Mouse (Mus musculus) C2C12 (cell line): Measurements from ENCODE around the gene Smtn. TPM values are rescaled to one million over a fixed set of nuclear protein-coding genes. Genes with fewer than 3 reads are reported as not detected.

Experiments used
- H3K27me3 ChIP-seq: one replicate; pipeline ENCODE4 v1.6.1; 2011; ENCODE audit not compliant: control insufficient read depth, insufficient read depth, insufficient read length
- H3K36me3 ChIP-seq: one replicate; pipeline ENCODE4 v1.6.1; 2011; ENCODE audit not compliant: control insufficient read depth, insufficient read depth
- H3K4me3 ChIP-seq: one replicate; pipeline ENCODE4 v1.5.1; 2011; ENCODE audit warnings: mild to moderate bottlenecking, control low read depth; ENCODE audit not compliant: poor library complexity, insufficient read depth, severe bottlenecking
- H3K79me2 ChIP-seq: one replicate; pipeline ENCODE4 v1.6.1; 2011; ENCODE audit not compliant: control insufficient read depth, insufficient read depth
- H3K79me3 ChIP-seq: one replicate; pipeline ENCODE4 v1.6.1; 2011; ENCODE audit warnings: low read depth, control low read depth
- H3ac ChIP-seq: one replicate; pipeline ENCODE3; 2011; ENCODE audit warnings: low read depth; ENCODE audit not compliant: control insufficient read depth, insufficient read length
- CEBPB ChIP-seq: IDR thresholded peaks from one replicate; pipeline ENCODE4 v1.6.1; 2011; ENCODE audit warnings: low read depth, mild to moderate bottlenecking, control low read depth, moderate library complexity
- CTCF ChIP-seq: IDR thresholded peaks from one replicate; pipeline ENCODE4 v1.5.1; 2011; ENCODE audit not compliant: control insufficient read depth, insufficient read depth, insufficient read length
- FOSL1 ChIP-seq: IDR thresholded peaks from one replicate; pipeline ENCODE4 v1.8.0; 2011; ENCODE audit warnings: mild to moderate bottlenecking, low read length; ENCODE audit not compliant: poor library complexity, insufficient read depth, severe bottlenecking
- MAX ChIP-seq: IDR thresholded peaks from one replicate; pipeline ENCODE4 v1.6.1; 2011; ENCODE audit warnings: mild to moderate bottlenecking, control low read depth
- MYOD1 ChIP-seq: IDR thresholded peaks from one replicate; pipeline ENCODE4 v1.6.1; 2011; ENCODE audit warnings: low read depth; ENCODE audit not compliant: control insufficient read depth, insufficient read length
- MYOG ChIP-seq: IDR thresholded peaks from one replicate; pipeline ENCODE4 v1.6.1; 2011; ENCODE audit not compliant: control insufficient read depth, insufficient read length; ENCODE audit errors: extremely low read depth
- USF1 ChIP-seq: IDR thresholded peaks from one replicate; pipeline ENCODE4 v1.6.1; 2011; ENCODE audit warnings: low read depth, mild to moderate bottlenecking, control low read depth, moderate library complexity
- polyA plus RNA-seq: library from polyadenylated mRNA; unstranded; fragments of >200 nt; fragmentation: generic; extraction: Trizol; gene quantifications from one replicate; pipeline ENCODE4 v1.2.1, GENCODE M21; 2012; ENCODE audit warnings: missing spikeins

The Smtn gene
- polyA plus RNA-seq, 1 experiment = 45.9 TPM

GRCm38 (mm10) chr11:3510321-3510720 lies 30.1 kb downstream of the Smtn start:
- H3ac ChIP-seq = no peak overlapping the region
- H3K4me3 ChIP-seq = no peak overlapping the region
- TF ChIP-seq MYOG = no peak
- TF ChIP-seq FOSL1 = no peak
- no peak for TF ChIP-seq CEBPB
- no peak for TF ChIP-seq MAX
- no peak for TF ChIP-seq CTCF
- no peak for TF ChIP-seq MYOD1
- no peak for TF ChIP-seq USF1
- H3K36me3 ChIP-seq = no peaks in the 10 kb centered on the region
- H3K79me3 ChIP-seq = no peaks in the 10 kb centered on the region
- H3K79me2 ChIP-seq = no peaks in the 10 kb centered on the region
- H3K27me3 ChIP-seq = no peaks in the 10 kb centered on the region

DNA sequence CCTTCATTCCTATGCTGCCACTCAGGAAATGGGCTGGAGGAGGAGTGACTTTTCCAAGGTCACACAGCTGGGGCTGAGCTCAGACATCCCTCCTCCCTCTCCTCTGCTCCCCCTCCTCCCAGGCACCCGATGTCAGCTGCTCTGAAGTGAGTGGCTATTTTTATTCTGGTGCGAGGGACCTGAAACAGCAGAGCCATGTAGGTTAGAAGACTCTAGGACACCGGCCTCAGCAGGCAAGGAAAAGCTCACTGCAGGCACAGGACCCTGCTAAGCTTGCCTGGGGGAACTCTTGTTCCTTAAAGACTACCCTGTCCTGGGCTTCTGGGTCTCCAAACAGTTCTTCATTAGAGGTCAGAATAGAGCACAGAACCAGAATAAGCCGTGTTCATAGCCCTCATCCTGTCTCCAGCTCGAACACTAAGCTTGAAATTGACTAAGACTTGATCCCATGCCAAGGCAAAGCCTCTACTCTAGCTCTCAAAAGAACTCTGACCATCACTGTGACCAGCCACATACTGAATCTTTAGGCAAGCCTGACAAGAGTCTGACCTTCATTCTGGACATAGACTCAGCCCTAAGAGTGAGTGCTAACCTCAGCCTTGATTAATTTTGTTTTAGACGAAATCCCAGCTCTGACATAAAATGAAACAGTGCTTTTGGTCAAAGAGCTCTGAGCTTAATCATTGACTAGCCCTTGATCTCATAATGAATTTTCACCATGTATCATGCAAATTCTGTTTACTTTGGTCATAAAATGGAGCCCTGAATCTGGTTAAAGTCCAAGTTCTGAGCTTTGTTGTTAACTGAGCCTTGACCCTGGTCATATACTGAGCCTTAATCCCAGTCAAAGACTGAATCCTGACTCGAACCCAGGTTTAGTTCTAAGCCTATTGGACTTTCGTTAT lies 31.0 kb downstream of the Smtn start:
- TF ChIP-seq CTCF (no peak), USF1 (no peak), MYOD1 (no peak), MAX (no peak), CEBPB (no peak), FOSL1 (no peak), MYOG (no peak)

DNA sequence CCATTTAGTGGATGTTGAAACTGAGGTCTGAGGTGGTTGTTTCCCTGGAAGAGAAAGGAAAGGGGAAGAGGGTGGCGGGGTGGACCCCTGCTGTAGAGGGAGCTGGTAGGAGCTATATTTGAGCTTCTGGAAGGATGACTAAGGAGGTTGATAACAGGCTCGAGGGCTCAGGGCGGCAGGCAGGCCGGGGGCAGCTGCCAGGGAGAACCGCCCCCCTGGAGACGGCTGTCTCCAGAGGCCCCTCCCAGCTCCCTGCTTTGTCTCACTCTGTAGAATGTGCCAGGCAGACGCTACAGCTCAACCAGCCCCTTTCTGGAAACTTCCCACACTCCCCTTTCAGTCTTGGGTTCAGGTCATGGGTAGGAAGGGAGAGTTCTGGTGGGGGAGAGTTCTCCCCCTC lies 32.2 kb downstream of the Smtn start:
- Histone ChIP-seq H3ac (no peak overlapping the region), H3K79me2 (no peaks in the 10 kb centered on the region), H3K36me3 (no peaks in the 10 kb centered on the region), H3K27me3 (no peaks in the 10 kb centered on the region), H3K4me3 (no peak overlapping the region), H3K79me3 (no peaks in the 10 kb centered on the region)
- TF ChIP-seq MYOG (no peak), CTCF (no peak), MAX (no peak), USF1 (no peak), CEBPB (no peak), FOSL1 (no peak), MYOD1 (no peak)

More for the DNA sequence above, 31.0 kb downstream of the Smtn start:
- H3K27me3 ChIP-seq = no peaks in the 10 kb centered on the region
- H3K79me3 ChIP-seq = no peaks in the 10 kb centered on the region
- no peak overlapping the region for H3K4me3 ChIP-seq
- H3K79me2 ChIP-seq = no peaks in the 10 kb centered on the region
- H3K36me3 ChIP-seq = no peaks in the 10 kb centered on the region
- no peak overlapping the region for H3ac ChIP-seq

- TF ChIP-seq CTCF = no peak
- no peak for TF ChIP-seq MYOG
- no peak for TF ChIP-seq CEBPB
- TF ChIP-seq MAX = no peak
- no peak for TF ChIP-seq MYOD1
- TF ChIP-seq FOSL1 = no peak
- no peak for TF ChIP-seq USF1
- no peak overlapping the region for H3ac ChIP-seq
- H3K79me2 ChIP-seq = no peaks in the 10 kb centered on the region
- no peaks in the 10 kb centered on the region for H3K79me3 ChIP-seq
- peaks cover 21% of the 10 kb centered on the region for H3K27me3 ChIP-seq
- no peaks in the 10 kb centered on the region for H3K36me3 ChIP-seq
- no peak overlapping the region for H3K4me3 ChIP-seq
Observed at GRCm38 (mm10) chr11:3503755-3504693, 36.4 kb downstream of the Smtn start.

GRCm38 (mm10) chr11:3502459-3503072 lies 37.8 kb downstream of the Smtn start:
- Histone ChIP-seq H3K4me3 (no peak overlapping the region), H3K27me3 (peaks cover 21% of the 10 kb centered on the region), H3ac (no peak overlapping the region), H3K79me3 (no peaks in the 10 kb centered on the region), H3K36me3 (no peaks in the 10 kb centered on the region), H3K79me2 (no peaks in the 10 kb centered on the region)
- no peak for TF ChIP-seq MAX
- no peak for TF ChIP-seq FOSL1
- TF ChIP-seq MYOD1 = no peak
- no peak for TF ChIP-seq CEBPB
- TF ChIP-seq CTCF = no peak
- no peak for TF ChIP-seq USF1
- TF ChIP-seq MYOG = no peak
